Mouse (Mus musculus): Measurements from ENCODE around the gene Eef1a1. TPM values are rescaled to one million over a fixed set of nuclear protein-coding genes. Genes with fewer than 3 reads are reported as not detected.
"Not testable (repeated sequence)": the region's sequence is repeated elsewhere in the genome, so short reads cannot be mapped to it uniquely, and the experiment has no call there.

The Eef1a1 gene
- polyA plus RNA-seq, 1 experiment from 2014 or later: 3,168 TPM

DNA sequence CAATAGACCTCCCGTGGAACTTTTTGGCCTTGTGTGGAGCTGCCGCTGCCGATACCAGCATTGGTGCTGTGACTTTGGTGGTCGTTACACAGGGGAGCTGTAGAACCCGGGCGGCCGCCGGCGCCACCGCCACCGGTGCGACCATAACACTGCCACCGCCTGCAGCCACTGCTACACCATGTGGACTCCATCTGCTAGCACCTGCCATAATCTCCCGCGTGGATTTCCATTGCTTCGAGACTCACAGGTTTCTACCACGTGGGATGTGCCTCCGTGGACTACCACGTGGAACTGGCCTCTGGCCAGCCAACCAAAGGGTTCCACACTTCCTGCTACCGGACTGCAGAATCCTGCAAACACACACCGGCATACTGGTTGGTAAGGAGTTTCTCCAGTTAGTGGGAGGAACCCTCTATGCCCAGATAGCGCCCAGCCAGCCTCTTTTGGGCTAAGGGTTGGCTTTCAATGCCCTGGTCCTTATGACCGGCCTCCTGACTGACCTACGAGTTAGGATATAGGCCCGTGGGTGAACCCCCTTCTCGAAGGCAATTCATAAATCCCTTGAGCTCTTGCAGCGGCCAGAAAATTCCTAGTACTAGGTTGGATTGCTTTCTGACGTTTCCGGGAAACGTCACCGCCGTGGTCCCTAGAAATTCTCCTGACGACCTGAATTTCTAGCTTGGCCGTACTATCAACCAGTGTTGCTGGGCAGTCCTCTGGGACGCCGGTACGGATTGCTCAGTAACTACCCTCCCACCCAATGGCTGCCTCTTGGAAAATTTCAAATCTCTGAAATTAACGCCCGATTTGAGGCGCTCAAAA, 32.0 kb upstream of the Eef1a1 start:
- peak overlapping the region; percentile 61 for H3K4me3 ChIP-seq
- DNase-seq (ENCODE audit: low spot score): no peak
- 2% methylated on average over 40 of the region's 40 CpGs for WGBS

DNA sequence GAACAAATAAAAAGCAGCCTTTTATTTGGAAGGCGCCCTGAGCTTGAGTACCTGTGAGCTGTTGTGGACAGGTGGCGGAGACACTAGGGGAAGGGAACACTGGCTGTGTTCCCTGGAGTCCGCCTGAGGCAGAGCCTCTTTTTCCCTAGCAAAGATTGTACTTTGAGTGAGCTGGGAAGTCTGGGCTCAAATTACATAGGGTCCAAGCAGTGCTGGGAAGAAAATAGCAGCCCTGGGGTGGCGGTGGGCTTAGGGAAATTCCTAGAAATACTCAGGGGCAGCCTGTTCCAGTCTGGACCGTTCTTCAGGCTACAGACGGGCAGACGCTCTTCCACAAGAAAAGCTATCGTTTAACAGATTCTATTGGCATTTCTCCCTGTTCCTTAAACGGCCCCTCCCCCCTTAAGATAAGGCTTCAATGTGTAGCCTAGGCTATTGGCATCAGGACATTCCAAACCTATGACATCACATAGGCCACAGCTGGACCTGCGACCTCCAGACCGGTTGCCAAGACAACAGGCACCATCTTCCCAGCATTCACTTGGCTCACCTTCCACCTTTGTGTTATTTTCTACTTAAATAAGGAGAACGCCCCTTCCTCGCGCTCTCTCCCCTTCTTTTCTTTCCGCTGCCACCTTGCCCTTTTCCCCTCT, 31.3 kb upstream of the Eef1a1 start:
- peaks cover 25% of the 10 kb centered on the region for H3K4me1 ChIP-seq (replicated peaks)
- H3K27me3 ChIP-seq (ENCODE audit: insufficient read depth, poor library complexity, severe bottlenecking): no peaks in the 10 kb centered on the region
- H3K36me3 ChIP-seq: peaks cover 28% of the 10 kb centered on the region
- H3K9me3 ChIP-seq: no peaks in the 10 kb centered on the region
- DNase-seq (ENCODE audit: low spot score): peak; percentile 90
- peak overlapping the region; percentile 96 for H3K27ac ChIP-seq
- H3K4me3 ChIP-seq: peak overlapping the region; percentile 61
- 2% methylated on average over 15 of the region's 15 CpGs for WGBS

More for the DNA sequence above, 32.0 kb upstream of the Eef1a1 start:
- H3K4me1 ChIP-seq (replicated peaks): peaks cover 25% of the 10 kb centered on the region
- peak overlapping the region; percentile 96 for H3K27ac ChIP-seq
- no peaks in the 10 kb centered on the region for H3K9me3 ChIP-seq
- peaks cover 36% of the 10 kb centered on the region for H3K36me3 ChIP-seq
- no peaks in the 10 kb centered on the region for H3K27me3 ChIP-seq (ENCODE audit: insufficient read depth, poor library complexity, severe bottlenecking)

GRCm38 (mm10) chr9:78517237-78517636, 28.3 kb upstream of the Eef1a1 start:
- not testable (repeated sequence) for DNase-seq (ENCODE audit: low spot score); H3K9me3 ChIP-seq; H3K36me3 ChIP-seq; H3K4me3 ChIP-seq; H3K27me3 ChIP-seq (ENCODE audit: insufficient read depth, poor library complexity, severe bottlenecking)
- WGBS: 66% methylated on average over 3 of the region's 3 CpGs
- Histone ChIP-seq H3K4me1 (replicated peaks) (peaks cover 22% of the 10 kb centered on the region), H3K27ac (peak overlapping the region; percentile 62; the same call in 1 of the 2 replicates)

DNA sequence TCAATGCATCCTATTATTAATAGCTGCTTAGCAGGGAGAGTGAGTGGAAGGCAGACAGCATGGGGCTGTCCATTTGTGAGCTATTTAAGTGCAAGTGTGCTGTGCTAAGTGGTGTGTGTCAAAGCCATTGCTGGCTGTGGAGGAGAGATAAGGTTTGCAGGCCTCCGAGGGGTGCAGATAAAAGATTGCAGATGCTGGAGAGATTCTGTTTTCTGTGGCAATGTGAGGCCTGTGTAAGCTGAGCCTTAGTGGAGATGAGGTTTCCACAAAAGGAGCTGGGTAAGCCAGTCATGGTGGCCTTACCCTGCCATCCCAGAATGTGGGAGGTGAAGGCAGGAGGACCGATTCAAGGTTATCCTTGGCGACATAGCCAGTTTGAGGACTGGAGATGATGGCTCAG, 27.2 kb upstream of the Eef1a1 start:
- Histone ChIP-seq H3K4me1 (replicated peaks) (peaks cover 15% of the 10 kb centered on the region), H3K4me3 (no peak overlapping the region), H3K27me3 (ENCODE audit: insufficient read depth, poor library complexity, severe bottlenecking) (no peaks in the 10 kb centered on the region), H3K9me3 (no peaks in the 10 kb centered on the region), H3K27ac (0 out of 2 replicates have a peak overlapping the region, but pooled peaks have one; percentile 18), H3K36me3 (no peaks in the 10 kb centered on the region)
- no peak for DNase-seq (ENCODE audit: low spot score)
- 79% methylated on average over 3 of the region's 3 CpGs for WGBS

DNA sequence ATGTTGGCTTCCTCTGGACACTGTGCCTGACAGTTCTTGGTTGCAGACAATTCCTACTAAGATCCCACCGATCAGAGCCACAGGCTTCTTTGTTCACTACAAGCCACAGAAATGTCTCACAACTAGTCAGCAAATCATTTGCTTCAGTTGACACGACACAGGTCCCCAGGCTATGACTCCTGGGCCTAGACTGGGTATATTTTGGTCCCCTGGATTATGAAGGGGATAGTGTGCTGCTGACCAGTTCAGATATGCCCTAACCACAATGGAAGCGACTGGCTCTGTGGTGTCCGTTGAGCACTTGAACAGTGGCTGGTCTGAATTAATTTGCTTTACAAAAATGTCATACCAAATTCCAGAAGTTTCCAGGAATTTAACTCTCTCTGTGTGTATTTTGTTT, 25.7 kb upstream of the Eef1a1 start:
- WGBS: 84% methylated on average over 4 of the region's 4 CpGs
- H3K27ac ChIP-seq: no peak overlapping the region
- no peaks in the 10 kb centered on the region for H3K9me3 ChIP-seq
- no peaks in the 10 kb centered on the region for H3K27me3 ChIP-seq (ENCODE audit: insufficient read depth, poor library complexity, severe bottlenecking)
- no peak for DNase-seq (ENCODE audit: low spot score)
- H3K4me3 ChIP-seq: no peak overlapping the region
- H3K36me3 ChIP-seq: no peaks in the 10 kb centered on the region
- peaks cover 2% of the 10 kb centered on the region; the same call in 1 of the 2 replicates for H3K4me1 ChIP-seq (replicated peaks)

DNA sequence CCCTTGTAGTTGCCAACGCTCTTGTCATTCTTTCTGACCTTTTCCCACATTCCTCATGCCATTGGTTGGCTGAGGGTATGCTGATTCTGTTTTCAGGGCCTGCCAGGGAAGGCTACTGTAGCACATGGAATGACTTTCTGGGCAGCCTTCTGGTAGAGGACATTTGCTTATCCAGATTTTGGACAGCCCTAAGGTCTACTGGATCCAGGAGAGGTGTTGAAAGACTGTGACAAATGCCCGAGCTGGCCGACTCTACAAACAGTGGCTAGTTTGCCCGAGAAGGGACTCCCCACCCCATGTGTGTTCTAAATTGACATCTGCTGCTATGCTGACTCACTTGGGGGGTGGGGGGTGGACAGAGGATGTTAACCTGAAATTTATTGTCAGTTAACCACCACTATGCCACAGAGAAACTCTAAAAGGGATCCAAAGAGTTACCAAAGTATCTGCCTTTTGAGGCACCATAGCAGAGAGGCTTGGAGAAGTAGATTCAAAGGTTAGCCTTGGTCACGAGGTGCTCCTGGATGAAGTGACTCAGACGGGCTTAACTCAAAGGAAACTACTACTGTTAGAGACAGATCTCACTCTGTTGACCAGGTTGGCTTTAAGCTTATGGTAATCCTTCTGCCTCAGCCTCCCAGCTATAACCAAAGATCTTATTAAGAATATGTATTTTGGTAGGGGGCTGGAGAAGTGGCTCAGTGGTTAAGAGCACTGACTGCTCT, 25.0 kb upstream of the Eef1a1 start:
- Histone ChIP-seq H3K9me3 (no peaks in the 10 kb centered on the region), H3K27me3 (ENCODE audit: insufficient read depth, poor library complexity, severe bottlenecking) (no peaks in the 10 kb centered on the region), H3K27ac (no peak overlapping the region), H3K36me3 (no peaks in the 10 kb centered on the region), H3K4me3 (no peak overlapping the region), H3K4me1 (replicated peaks) (no peaks in the 10 kb centered on the region)
- WGBS: 81% methylated on average over 6 of the region's 6 CpGs
- DNase-seq (ENCODE audit: low spot score): no peak

GRCm38 (mm10) chr9:78511705-78512104, 22.8 kb upstream of the Eef1a1 start:
- Histone ChIP-seq H3K27me3 (ENCODE audit: insufficient read depth, poor library complexity, severe bottlenecking) (no peaks in the 10 kb centered on the region), H3K27ac (no peak overlapping the region), H3K36me3 (no peaks in the 10 kb centered on the region), H3K9me3 (no peaks in the 10 kb centered on the region), H3K4me3 (no peak overlapping the region), H3K4me1 (replicated peaks) (no peaks in the 10 kb centered on the region)
- no peak for DNase-seq (ENCODE audit: low spot score)
- 95% methylated on average over 5 of the region's 5 CpGs for WGBS

DNA sequence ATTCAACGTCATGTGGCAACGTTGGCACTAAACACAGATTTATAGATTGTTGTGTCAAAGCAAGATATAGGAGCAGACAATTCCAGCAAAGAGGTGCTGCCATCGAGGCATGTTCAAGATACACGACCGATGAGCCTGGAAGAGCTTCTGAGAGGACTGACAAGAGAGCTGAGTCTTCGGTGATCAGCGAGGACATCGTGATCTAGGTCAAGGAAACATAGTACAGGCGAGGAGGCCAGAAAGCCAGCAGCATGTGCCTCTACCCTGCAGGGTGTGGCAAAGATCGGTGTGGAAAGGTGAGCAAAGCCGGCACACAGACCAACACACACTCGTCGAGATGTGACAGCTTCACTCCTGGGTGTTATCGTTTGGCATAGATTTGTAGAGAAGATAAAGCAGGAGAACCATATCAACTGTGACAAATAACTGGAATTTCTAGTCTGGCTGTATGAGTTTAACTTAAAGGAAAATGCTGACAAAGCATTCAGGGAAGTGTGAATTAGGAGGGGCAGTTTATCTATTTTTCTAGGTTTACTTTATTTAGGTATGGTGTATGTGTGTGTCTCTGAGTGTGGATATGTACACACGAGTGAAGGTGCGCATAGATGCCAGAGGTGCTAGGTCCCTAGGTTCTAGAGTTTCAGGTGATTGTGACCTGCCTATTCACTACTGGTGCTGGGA, 19.3 kb upstream of the Eef1a1 start:
- Histone ChIP-seq H3K9me3 (no peaks in the 10 kb centered on the region), H3K4me1 (replicated peaks) (peaks cover 16% of the 10 kb centered on the region), H3K27ac (no peak overlapping the region), H3K36me3 (no peaks in the 10 kb centered on the region), H3K4me3 (no peak overlapping the region), H3K27me3 (ENCODE audit: insufficient read depth, poor library complexity, severe bottlenecking) (no peaks in the 10 kb centered on the region)
- DNase-seq (ENCODE audit: low spot score): no peak
- WGBS: 91% methylated on average over 16 of the region's 16 CpGs

GRCm38 (mm10) chr9:78506722-78507077, 17.7 kb upstream of the Eef1a1 start:
- Histone ChIP-seq H3K27ac (0 out of 2 replicates have a peak overlapping the region, but pooled peaks have one; percentile 9), H3K36me3 (no peaks in the 10 kb centered on the region), H3K4me3 (no peak overlapping the region), H3K9me3 (no peaks in the 10 kb centered on the region), H3K4me1 (replicated peaks) (peaks cover 28% of the 10 kb centered on the region), H3K27me3 (ENCODE audit: insufficient read depth, poor library complexity, severe bottlenecking) (no peaks in the 10 kb centered on the region)
- no peak for DNase-seq (ENCODE audit: low spot score)
- WGBS: 88% methylated on average over 7 of the region's 7 CpGs

- H3K9me3 ChIP-seq: no peaks in the 10 kb centered on the region
Observed at GRCm38 (mm10) chr9:78506002-78506721, 17.2 kb upstream of the Eef1a1 start.

GRCm38 (mm10) chr9:78505223-78505622, 16.3 kb upstream of the Eef1a1 start:
- 91% methylated on average over 6 of the region's 6 CpGs for WGBS
- no peak overlapping the region for H3K4me3 ChIP-seq
- no peaks in the 10 kb centered on the region for H3K36me3 ChIP-seq
- peaks cover 35% of the 10 kb centered on the region for H3K4me1 ChIP-seq (replicated peaks)
- DNase-seq (ENCODE audit: low spot score): no peak
- H3K27me3 ChIP-seq (ENCODE audit: insufficient read depth, poor library complexity, severe bottlenecking): no peaks in the 10 kb centered on the region
- H3K27ac ChIP-seq: 0 out of 2 replicates have a peak overlapping the region, but pooled peaks have one; percentile 93
- H3K9me3 ChIP-seq: no peaks in the 10 kb centered on the region

More at GRCm38 (mm10) chr9:78506002-78506721, 17.2 kb upstream of the Eef1a1 start:
- H3K36me3 ChIP-seq: no peaks in the 10 kb centered on the region
- DNase-seq (ENCODE audit: low spot score): no peak
- peaks cover 31% of the 10 kb centered on the region for H3K4me1 ChIP-seq (replicated peaks)
- WGBS: 74% methylated on average over 11 of the region's 11 CpGs
- H3K27me3 ChIP-seq (ENCODE audit: insufficient read depth, poor library complexity, severe bottlenecking): no peaks in the 10 kb centered on the region
- 0 out of 2 replicates have a peak overlapping the region, but pooled peaks have one; percentile 9 for H3K27ac ChIP-seq
- H3K4me3 ChIP-seq: no peak overlapping the region

DNA sequence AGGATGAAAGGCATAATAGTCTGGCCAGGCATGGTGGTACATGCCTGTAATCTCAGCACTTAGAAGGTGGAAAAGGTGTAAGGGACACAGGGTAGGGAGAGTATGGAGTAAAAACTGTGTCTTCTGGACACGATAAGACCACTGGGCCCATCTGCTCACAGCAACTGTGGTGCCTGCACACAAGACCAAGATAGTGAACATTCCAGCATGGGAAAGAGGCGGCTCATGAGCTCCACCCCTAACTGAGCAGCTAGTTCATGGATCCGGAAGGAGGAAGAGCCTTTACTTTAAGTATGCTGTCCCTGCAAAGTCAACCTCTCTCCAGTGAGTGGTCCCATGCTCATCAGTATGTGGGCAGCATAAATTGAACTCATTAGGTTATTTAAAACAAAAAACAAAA, 15.7 kb upstream of the Eef1a1 start:
- peaks cover 36% of the 10 kb centered on the region for H3K4me1 ChIP-seq (replicated peaks)
- 90% methylated on average over 3 of the region's 3 CpGs for WGBS
- no peak for DNase-seq (ENCODE audit: low spot score)

More for the DNA sequence above, 15.7 kb upstream of the Eef1a1 start:
- H3K27me3 ChIP-seq (ENCODE audit: insufficient read depth, poor library complexity, severe bottlenecking): no peaks in the 10 kb centered on the region
- peak overlapping the region; percentile 93 for H3K27ac ChIP-seq
- H3K4me3 ChIP-seq: no peak overlapping the region
- H3K36me3 ChIP-seq: no peaks in the 10 kb centered on the region
- H3K9me3 ChIP-seq: no peaks in the 10 kb centered on the region
